Mouse (Mus musculus): ENCODE results near the gene Zfp646. TPM values are rescaled to one million over a fixed set of nuclear protein-coding genes. Genes with fewer than 3 reads are reported as not detected.

Zfp646 gene
- total and polyA plus RNA-seq, 3 experiments, result 10.6 to 25.3 (median 18.8) TPM

GRCm38 (mm10) chr7:127866434-127866833 lies 9.6 kb upstream of the Zfp646 start:
- Histone ChIP-seq H3K4me3 (replicated peaks in 1 of 3; ENCODE audit: low read depth in 2 of 3, low read length in 2 of 3, poor library complexity in 1 of 3) (no peak overlapping the region), H3K9me3 (replicated peaks; ENCODE audit: low read length) (no peaks in the 10 kb centered on the region), H3K79me2 (replicated peaks; ENCODE audit: control insufficient read depth, extremely low read depth, insufficient read depth, poor library complexity, severe bottlenecking) (no peaks in the 10 kb centered on the region; the same call in 1 of the 2 replicates), H3K9ac (ENCODE audit: insufficient read depth, low read depth) (no peak overlapping the region), H3K4me1 (ENCODE audit: control insufficient read depth in 1 of 2, insufficient read depth in 2 of 2) (no peaks in the 10 kb centered on the region), H3K36me3 (replicated peaks in 1 of 2; ENCODE audit: control insufficient read depth in 1 of 2, insufficient read depth in 1 of 2, low read length in 1 of 2) (peaks cover 28 to 67% of the 10 kb centered on the region in 2 experiments), H3K27me3 (replicated peaks) (no peaks in the 10 kb centered on the region), H3K27ac (ENCODE audit: insufficient read depth, low read depth) (no peak overlapping the region), H3K4me2 (ENCODE audit: insufficient read depth, low read depth, poor library complexity, severe bottlenecking) (no peak overlapping the region)
- dilution Hi-C loops (cut with MboI; ENCODE audit: extremely low pct_ligation_motif_present, extremely low pct_unique_long_range_greater_than_20kb, low sequenced_read_pairs) (no loop called here), in situ Hi-C loops (cut with MboI; ENCODE audit: low pct_ligation_motif_present, low pct_unique_long_range_greater_than_20kb, low sequenced_read_pairs) (no loop called here)
- DNase-seq (ENCODE audit: extremely low read depth), result no peak
- TF ChIP-seq ZKSCAN1 (IDR thresholded peaks at IDR 0.05; ENCODE audit: borderline replicate concordance, low read depth, low read length) (no peak), ETS1 (conservative IDR thresholded peaks at IDR 0.05; ENCODE audit: low read depth, low read length) (no peak), MAFK (IDR thresholded peaks at IDR 0.05; ENCODE audit: insufficient replicate concordance, low read length) (no peak), CTCF (conservative IDR thresholded peaks at IDR 0.05 in 1 of 2, IDR thresholded peaks at IDR 0.05 in 1 of 2; ENCODE audit: low read depth in 2 of 2, low read length in 2 of 2) (no peak), TCF12 (IDR thresholded peaks at IDR 0.05; ENCODE audit: low read depth, low read length) (no peak), RAD21 (IDR thresholded peaks at IDR 0.05; ENCODE audit: low read depth, low read length) (no peak), USF2 (conservative IDR thresholded peaks at IDR 0.05; ENCODE audit: low read depth, low read length) (no peak), ELF1 (IDR thresholded peaks at IDR 0.05; ENCODE audit: low read depth, low read length) (no peak), UBTF (IDR thresholded peaks at IDR 0.05; ENCODE audit: low read depth, low read length) (no peak), SIN3A (IDR thresholded peaks at IDR 0.05; ENCODE audit: low read length) (no peak)

GRCm38 (mm10) chr7:127867641-127868040 lies 8.4 kb upstream of the Zfp646 start:
- no peak for TF ChIP-seq IRF4 (IDR thresholded peaks at IDR 0.05; ENCODE audit: low read depth, low read length)
- no peak for TF ChIP-seq JUND (conservative IDR thresholded peaks at IDR 0.05; ENCODE audit: low read depth, low read length)
- TF ChIP-seq MEF2A (IDR thresholded peaks at IDR 0.05; ENCODE audit: borderline replicate concordance, low read depth, low read length), result no peak
- TF ChIP-seq POLR2AphosphoS2 (IDR thresholded peaks at IDR 0.05; ENCODE audit: low read depth, low read length), result no peak
- TF ChIP-seq EP300 (IDR thresholded peaks at IDR 0.05; ENCODE audit: low read length), result no peak
- no peak for TF ChIP-seq JUN (IDR thresholded peaks at IDR 0.05; ENCODE audit: insufficient read depth, low read depth, low read length)
- TF ChIP-seq KAT2A (IDR thresholded peaks at IDR 0.05; ENCODE audit: insufficient replicate concordance, low read length), result no peak
- no peak for TF ChIP-seq PAX5 (IDR thresholded peaks at IDR 0.05; ENCODE audit: low read length)
- no peak for TF ChIP-seq RAD21 (IDR thresholded peaks at IDR 0.05; ENCODE audit: low read depth, low read length)
- TF ChIP-seq ELF1 (IDR thresholded peaks at IDR 0.05; ENCODE audit: low read depth, low read length), result no peak
- TF ChIP-seq TBP (conservative IDR thresholded peaks at IDR 0.05; ENCODE audit: low read depth, low read length), result no peak
- Histone ChIP-seq H3K4me1 (ENCODE audit: control insufficient read depth in 1 of 2, insufficient read depth in 2 of 2) (peaks cover 0 to 6% of the 10 kb centered on the region in 2 experiments; a peak in 1 of 4 replicates), H3K27me3 (replicated peaks) (no peaks in the 10 kb centered on the region), H3K36me3 (replicated peaks in 1 of 2; ENCODE audit: control insufficient read depth in 1 of 2, insufficient read depth in 1 of 2, low read length in 1 of 2) (peaks cover 28 to 73% of the 10 kb centered on the region in 2 experiments), H3K27ac (ENCODE audit: insufficient read depth, low read depth) (no peak overlapping the region), H3K4me2 (ENCODE audit: insufficient read depth, low read depth, poor library complexity, severe bottlenecking) (no peak overlapping the region), H3K9ac (ENCODE audit: insufficient read depth, low read depth) (no peak overlapping the region), H3K4me3 (replicated peaks in 1 of 3; ENCODE audit: low read depth in 2 of 3, low read length in 2 of 3, poor library complexity in 1 of 3) (no peak overlapping the region), H3K9me3 (replicated peaks; ENCODE audit: low read length) (no peaks in the 10 kb centered on the region), H3K79me2 (replicated peaks; ENCODE audit: control insufficient read depth, extremely low read depth, insufficient read depth, poor library complexity, severe bottlenecking) (no peaks in the 10 kb centered on the region; the same call in 1 of the 2 replicates)
- no peak for DNase-seq (ENCODE audit: extremely low read depth)
- in situ Hi-C loops (cut with MboI; ENCODE audit: low pct_ligation_motif_present, low pct_unique_long_range_greater_than_20kb, low sequenced_read_pairs) (no loop called here), dilution Hi-C loops (cut with MboI; ENCODE audit: extremely low pct_ligation_motif_present, extremely low pct_unique_long_range_greater_than_20kb, low sequenced_read_pairs) (no loop called here)

Data from CH12.LX (cell line).